Comparison of ENCODE assay signal across 5 mouse cellular contexts in the genomic region with DNA sequence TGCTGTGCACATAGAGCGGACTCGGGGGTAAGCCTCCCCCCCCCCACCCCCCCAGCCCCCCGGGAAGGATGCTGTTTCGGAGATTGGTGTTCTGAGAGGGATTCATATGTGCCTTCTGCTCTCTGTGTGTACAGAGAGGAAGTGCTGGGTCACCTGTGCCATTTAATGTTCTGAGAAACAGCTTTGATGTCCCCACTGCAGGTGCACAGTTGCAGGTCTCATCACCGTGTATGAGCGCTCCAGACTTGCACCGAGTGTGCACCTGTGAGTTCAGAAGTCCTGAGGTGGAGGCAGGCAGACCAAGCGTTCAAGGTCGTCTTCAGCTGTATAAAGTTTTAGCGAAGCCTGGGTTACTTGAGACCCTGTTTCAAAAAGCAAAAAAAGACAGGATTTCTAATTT.
"Had no signal": no experiment of that assay in that cellular context is flagged by ENCODE, and none has a peak within 500 bp of the region (broad histone marks: within the 10 kb centered on the region; RNA-seq: fewer than 3 reads in every experiment).

No protein-coding gene starts in this region.

- DNase-seq: kidney, adult 11 months; kidney, postnatal 10 days; left cerebral cortex, postnatal 4 days; lung, adult 18-20 months; right cerebral cortex, postnatal 4 days had no signal
